Mouse (Mus musculus) liver, adult (tissue): ENCODE results near the gene Coq5.

Experiments used
- GATA4 ChIP-seq: IDR thresholded peaks from 2 replicates; pipeline ENCODE4 v1.6.1; 2014; ENCODE audit warnings: mild to moderate bottlenecking, low read length; ENCODE audit not compliant: insufficient replicate concordance

Coq5 gene

DNA sequence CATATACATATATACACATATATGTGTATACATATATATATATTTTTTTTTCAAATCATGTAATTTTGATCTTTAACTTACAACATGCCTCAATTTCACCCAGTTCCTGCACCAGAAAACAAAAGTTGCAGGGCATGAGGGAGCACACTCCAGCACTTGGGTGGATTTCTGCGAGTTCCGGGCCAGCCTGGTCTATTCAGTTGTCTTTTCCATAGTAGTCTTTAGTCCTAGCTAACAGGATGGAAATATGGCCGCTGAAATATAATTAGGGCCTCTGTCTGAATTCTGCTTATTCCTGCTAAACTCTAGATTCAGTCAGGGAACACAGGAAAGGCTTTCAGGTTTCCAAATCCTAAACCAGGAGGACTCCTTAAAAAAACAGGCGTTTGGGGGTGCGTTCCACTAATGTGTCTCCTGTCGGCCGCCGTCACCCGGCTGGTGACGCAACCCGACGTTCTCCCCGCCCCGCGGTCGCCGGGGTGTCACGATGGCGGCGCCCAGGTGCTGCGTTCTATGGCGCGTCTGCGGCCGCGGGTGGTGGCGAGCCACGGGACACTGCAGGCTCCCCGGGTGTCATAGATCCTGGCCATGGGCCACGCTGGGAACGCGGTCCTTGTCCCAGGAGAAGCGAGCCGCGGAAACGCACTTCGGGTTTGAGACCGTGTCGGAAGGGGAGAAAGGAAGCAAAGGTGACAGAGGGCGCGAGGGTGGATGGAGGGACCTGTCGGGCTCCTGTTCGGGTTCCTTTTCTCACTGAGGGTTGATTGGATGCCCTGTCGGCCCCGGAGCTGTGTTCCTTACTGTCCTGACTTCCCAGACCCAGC lies at the start of gene Coq5:
Coq5 (plus strand) TSS at position 441 of the 824 bp plus-strand sequence.
- TF ChIP-seq GATA4 = no peak; the same call in 1 of the 2 replicates

- TF ChIP-seq GATA4 = no peak
Measured at GRCm38 (mm10) chr5:115230830-115231551, 48.5 kb upstream of the Coq5 start.

GRCm38 (mm10) chr5:115231552-115232120 lies 47.8 kb upstream of the Coq5 start:
- no peak for TF ChIP-seq GATA4

DNA sequence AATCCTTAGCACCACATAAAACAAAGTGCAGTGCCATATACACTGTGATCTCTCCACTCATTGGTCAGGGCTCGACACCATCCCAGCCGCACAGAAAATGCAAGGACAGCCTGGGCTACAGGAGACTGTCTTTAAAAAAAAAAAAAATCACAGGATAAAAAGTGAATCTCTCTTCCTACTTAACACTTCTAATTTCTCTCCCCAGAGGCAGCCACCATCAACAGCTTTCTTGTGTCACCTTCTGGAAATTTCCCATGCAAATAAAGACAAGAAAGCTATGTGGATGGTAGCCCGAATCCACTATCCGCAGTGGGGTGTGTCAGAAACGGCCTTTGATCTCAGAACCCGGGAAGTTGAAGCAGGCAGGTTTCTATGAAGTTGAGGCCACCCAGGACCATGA lies 47.0 kb upstream of the Coq5 start:
- TF ChIP-seq GATA4 = no peak

DNA sequence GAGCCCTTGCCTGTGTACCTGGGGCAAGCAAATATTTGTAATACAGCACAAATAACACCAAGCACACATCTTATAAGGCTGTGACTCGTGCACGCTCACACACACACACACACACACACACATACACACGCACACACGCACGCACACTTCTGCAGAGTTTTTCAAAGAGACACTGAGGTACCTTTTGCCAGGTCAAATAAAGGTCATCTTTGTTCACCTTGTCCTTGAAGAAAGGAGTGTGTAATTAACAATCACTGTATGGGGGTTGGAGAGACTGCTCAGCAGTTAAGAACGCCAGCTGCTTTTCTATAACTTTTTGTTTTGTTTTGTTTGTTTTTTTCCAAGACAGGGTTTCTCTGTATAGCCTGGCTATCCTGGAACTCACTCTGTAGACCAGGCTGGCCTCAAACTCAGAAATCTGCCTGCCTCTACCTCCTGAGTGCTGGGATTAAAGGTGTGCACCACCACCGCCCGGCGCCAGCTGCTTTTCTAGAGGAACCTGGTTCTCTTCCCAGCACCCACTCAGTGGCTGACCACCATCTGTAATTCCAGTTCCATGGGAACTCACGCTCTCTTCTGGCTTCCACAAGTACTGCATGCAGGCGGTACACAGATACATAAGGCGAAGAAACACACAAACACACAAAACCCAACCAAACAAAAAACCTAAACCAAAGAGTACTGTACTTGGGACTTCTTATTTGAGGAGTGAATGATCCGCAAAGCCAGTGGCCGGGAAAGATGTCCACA lies 46.3 kb upstream of the Coq5 start:
- no peak for TF ChIP-seq GATA4

DNA sequence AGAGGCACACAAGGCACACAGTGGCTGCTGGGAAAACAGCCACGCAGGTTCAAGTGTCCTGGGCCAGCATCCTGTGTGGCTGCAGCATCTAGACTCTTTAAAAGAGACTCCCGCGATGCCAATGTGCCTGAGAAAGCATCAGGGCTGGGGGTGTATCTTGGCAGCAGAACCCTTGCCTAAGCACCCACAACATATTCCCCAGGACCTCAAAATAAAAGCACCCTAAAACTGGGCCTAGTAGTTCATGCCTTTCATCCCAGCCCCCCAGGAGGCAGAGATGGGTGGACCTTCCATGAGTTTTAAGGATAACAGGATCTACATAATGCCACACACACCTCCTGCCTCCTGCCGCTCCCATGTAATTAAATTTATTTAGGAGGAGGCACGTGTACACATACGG lies 44.9 kb upstream of the Coq5 start:
- TF ChIP-seq GATA4 = no peak

- TF ChIP-seq GATA4 = no peak
Measured at GRCm38 (mm10) chr5:115235323-115235771, 44.1 kb upstream of the Coq5 start.

DNA sequence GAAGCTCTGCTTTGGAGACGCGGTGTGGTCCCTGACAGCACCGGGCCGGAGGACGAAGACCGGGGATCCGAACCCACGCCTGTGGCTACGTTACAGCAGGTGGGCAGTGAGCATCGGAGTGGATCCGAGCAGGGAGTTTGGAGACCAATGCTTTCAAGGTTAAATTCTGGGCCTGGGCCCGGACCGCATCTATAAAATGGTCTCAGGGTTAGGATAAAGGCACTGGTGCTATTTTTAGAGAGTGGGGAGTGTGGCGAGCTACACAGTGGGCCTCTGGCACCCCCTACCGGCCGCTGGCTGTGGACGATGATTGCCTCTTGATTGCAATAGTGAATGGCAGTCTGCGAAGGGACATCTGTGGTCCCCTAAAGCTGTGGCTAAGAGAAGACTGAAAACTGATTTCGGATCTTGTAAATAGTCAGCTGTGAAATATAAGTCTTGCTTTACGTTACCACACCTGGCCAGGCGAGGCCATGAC lies 43.6 kb upstream of the Coq5 start, which contains the start of gene Pop5:
Pop5 (plus strand) TSS at position 51 of the 478 bp plus-strand sequence.
- 0 out of 2 replicates have a peak, but pooled peaks have one; percentile 15 for TF ChIP-seq GATA4

GRCm38 (mm10) chr5:115237803-115238728 lies 41.4 kb upstream of the Coq5 start:
- no peak for TF ChIP-seq GATA4

- no peak for TF ChIP-seq GATA4
Measured at GRCm38 (mm10) chr5:115238729-115239195, 40.7 kb upstream of the Coq5 start.

DNA sequence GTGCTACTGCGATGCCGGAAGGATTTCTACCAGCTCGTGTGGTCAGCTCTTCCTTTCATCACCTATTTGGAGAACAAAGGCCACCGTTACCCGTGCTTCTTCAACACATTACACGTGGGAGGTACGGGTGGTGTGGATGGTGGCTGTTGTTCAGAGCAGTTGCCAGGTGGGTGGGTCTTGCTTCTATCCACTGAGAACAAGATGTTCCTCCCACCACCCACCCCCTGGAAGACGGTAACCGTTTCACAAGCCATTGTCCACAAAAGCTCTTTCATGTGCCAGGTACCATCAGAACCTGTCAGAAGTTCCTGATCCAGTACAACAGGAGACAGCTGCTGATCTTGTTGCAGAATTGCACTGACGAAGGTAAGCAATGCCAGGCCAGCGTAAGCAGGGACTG lies 39.3 kb upstream of the Coq5 start:
- TF ChIP-seq GATA4 = no peak

DNA sequence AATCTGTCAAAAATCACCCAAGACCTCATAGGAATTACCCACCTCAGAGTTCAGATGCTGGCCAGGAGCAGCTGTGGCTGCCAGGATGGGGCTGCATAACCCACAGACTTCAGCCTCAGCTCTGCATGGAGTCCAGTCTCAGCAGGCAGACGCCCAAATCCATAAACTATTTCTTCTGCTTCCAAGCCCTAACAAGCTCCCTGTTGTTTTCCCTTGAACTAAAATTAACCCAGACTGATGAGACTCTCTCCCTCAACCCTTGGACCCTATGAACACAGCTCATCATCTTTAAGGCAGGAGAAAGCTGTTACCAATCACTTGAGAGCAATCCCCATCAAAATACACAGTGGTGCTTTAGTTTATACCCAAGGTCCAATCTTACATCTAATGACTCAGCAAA lies 24.0 kb upstream of the Coq5 start:
- no peak for TF ChIP-seq GATA4

- TF ChIP-seq GATA4 = no peak
Measured at GRCm38 (mm10) chr5:115256909-115257546, 22.4 kb upstream of the Coq5 start.
